Mouse (Mus musculus) heart, embryonic 13.5 days (tissue): ENCODE results near the gene Mok. TPM values are rescaled to one million over a fixed set of nuclear protein-coding genes. Genes with fewer than 3 reads are reported as not detected.

ENCODE experiments used
- ATAC-seq: fragments of 200-750 bp; cut with Nextera tagmentation; 2 replicates; pipeline ENCODE4 v1.8.0; 2017; ENCODE audit warnings: moderate TSS enrichment; ENCODE audit not compliant: insufficient number of reproducible peaks, low FRiP score, low TSS enrichment; ENCODE audit errors: extremely low read depth
- H3K27ac ChIP-seq: fragments of 300-500 bp; sonication (generic); replicated peaks from 2 replicates; pipeline ENCODE4 v1.5.1; 2015; ENCODE audit warnings: moderate library complexity, mild to moderate bottlenecking, inconsistent platforms
- H3K27me3 ChIP-seq: fragments of 300-500 bp; sonication (generic); replicated peaks from 2 replicates; pipeline ENCODE4 v1.6.1; 2015; ENCODE audit warnings: mild to moderate bottlenecking, inconsistent platforms
- H3K36me3 ChIP-seq: fragments of 300-500 bp; sonication (generic); 2 replicates; pipeline ENCODE4 v1.6.1; 2015; ENCODE audit warnings: mild to moderate bottlenecking, inconsistent platforms
- H3K4me1 ChIP-seq: fragments of 300-500 bp; sonication (generic); 2 replicates; pipeline ENCODE4 v1.6.1; 2015; ENCODE audit warnings: inconsistent platforms
- H3K4me2 ChIP-seq: fragments of 300-500 bp; sonication (generic); 2 replicates; pipeline ENCODE4 v1.6.1; 2015; ENCODE audit warnings: inconsistent platforms, mild to moderate bottlenecking, moderate library complexity
- H3K4me3 ChIP-seq: fragments of 300-500 bp; sonication (generic); 2 replicates; pipeline ENCODE4 v1.5.1; 2015; ENCODE audit warnings: moderate library complexity, mild to moderate bottlenecking, inconsistent platforms
- H3K9ac ChIP-seq: fragments of 300-500 bp; sonication (generic); 2 replicates; pipeline ENCODE4 v1.6.1; 2015; ENCODE audit warnings: inconsistent platforms, mild to moderate bottlenecking, moderate library complexity
- H3K9me3 ChIP-seq: fragments of 300-500 bp; sonication (generic); 2 replicates; pipeline ENCODE4 v1.6.1; 2016; ENCODE audit warnings: inconsistent platforms
- WGBS: fragments of 180-500 bp; shearing (Covaris S2); methylation state at CpG from one replicate; pipeline ENCODE4 v1.1.7; 2015; ENCODE audit warnings: mixed read lengths; 5-methylcytosine and 5-hydroxymethylcytosine counted together
- polyA plus RNA-seq: library from polyadenylated mRNA; unstranded; fragments of >200 nt; fragmentation: Nextera tagmentation; extraction: Ambion mirVana; gene quantifications from 2 replicates; pipeline ENCODE4 v1.2.1, GENCODE M21; 2015

Mok gene
- polyA plus RNA-seq, 1 experiment from 2014 or later: 3.5 TPM

DNA sequence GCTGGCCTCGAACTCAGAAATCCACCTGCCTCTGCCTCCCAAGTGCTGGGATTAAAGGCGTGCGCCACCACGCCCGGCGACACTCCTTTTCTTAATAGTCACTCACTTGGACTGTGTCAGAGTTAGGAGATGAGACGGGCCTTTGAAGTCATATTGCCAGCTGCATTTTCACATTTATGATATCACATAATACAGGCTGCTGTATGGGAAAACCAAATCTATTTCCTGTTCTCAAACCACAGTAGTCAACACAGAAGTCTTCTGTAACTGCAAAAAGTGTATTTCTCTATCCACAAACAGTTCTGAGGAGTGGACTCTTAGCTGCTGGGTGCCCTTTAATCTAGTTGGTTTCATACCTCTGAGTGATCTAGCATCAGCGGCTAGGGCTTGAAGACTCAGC, 81.8 kb downstream of the Mok start:
- Histone ChIP-seq H3K9me3 (peaks cover 3% of the 10 kb centered on the region), H3K27me3 (no peaks in the 10 kb centered on the region), H3K9ac (no peak overlapping the region), H3K36me3 (peaks cover 22% of the 10 kb centered on the region), H3K4me2 (no peak overlapping the region), H3K4me3 (no peak overlapping the region), H3K4me1 (peaks cover 16% of the 10 kb centered on the region), H3K27ac (no peak overlapping the region)
- WGBS: 93% methylated on average over 7 of the region's 8 CpGs
- ATAC-seq: no peak

Other genes starting within 250 kb of the Mok start
- 41.7 and 42.0 TPM in 2 replicates for gene Dync1h1, start 239.5 kb downstream of the Mok start, polyA plus RNA-seq
- gene 1700001K19Rik, start 158.3 kb downstream of the Mok start, polyA plus RNA-seq: not detected in 2 replicates
- gene Hsp90aa1, start 138.2 kb downstream of the Mok start, polyA plus RNA-seq: 698 and 779 TPM in 2 replicates
- 14.3 and 14.5 TPM in 2 replicates for gene Wdr20, start 103.0 kb downstream of the Mok start, polyA plus RNA-seq
- 4.1 and 4.3 TPM in 2 replicates for gene Zfp839, start 9.3 kb upstream of the Mok start, polyA plus RNA-seq
- 59.8 and 66.2 TPM in 2 replicates for gene Cinp, start 48.2 kb upstream of the Mok start, polyA plus RNA-seq
- 2.2 and 2.9 TPM in 2 replicates for gene Tecpr2, start 48.3 kb upstream of the Mok start, polyA plus RNA-seq
- gene Ankrd9, start 138.1 kb upstream of the Mok start, polyA plus RNA-seq: 13.5 and 13.7 TPM in 2 replicates
- gene Rcor1, start 198.4 kb upstream of the Mok start, polyA plus RNA-seq: 5.4 and 6.7 TPM in 2 replicates